Mouse (Mus musculus): Measurements from ENCODE around the gene Ublcp1. TPM values are rescaled to one million over a fixed set of nuclear protein-coding genes. Genes with fewer than 3 reads are reported as not detected.
A peak's percentile ranks its signal among the peaks of the same experiment; 100 is the strongest.

Ublcp1 gene
- polyA plus RNA-seq, 1 experiment from 2014 or later: 68.6 TPM

- DNase-seq (no peak), ATAC-seq (ENCODE audit: insufficient read depth) (no peak)
- TF ChIP-seq CTCF (IDR thresholded peaks at IDR 0.05; ENCODE audit: low read depth): no peak
- H3K4me1 ChIP-seq (ENCODE audit: insufficient read depth): no peaks in the 10 kb centered on the region
- no peaks in the 10 kb centered on the region for H3K9me3 ChIP-seq (ENCODE audit: low read depth, low read length)
- no peak overlapping the region for H3K4me3 ChIP-seq (ENCODE audit: low read depth, low read length)
- H3K4me2 ChIP-seq: no peak overlapping the region
- H3K27me3 ChIP-seq (ENCODE audit: insufficient read depth, low read length): no peaks in the 10 kb centered on the region
- H3K9ac ChIP-seq: no peak overlapping the region
- WGBS: 92% methylated on average over 1 of the region's 1 CpGs
- no peak overlapping the region for H3K27ac ChIP-seq (ENCODE audit: low read depth)
- no peaks in the 10 kb centered on the region for H3K36me3 ChIP-seq (ENCODE audit: insufficient read depth)
Measured at GRCm38 (mm10) chr11:44489117-44489516, 18.8 kb upstream of the Ublcp1 start.

- TF ChIP-seq CTCF (IDR thresholded peaks at IDR 0.05; ENCODE audit: low read depth): no peak
- WGBS: 88% methylated on average over 7 of the region's 7 CpGs
- Histone ChIP-seq H3K4me2 (no peak overlapping the region), H3K27me3 (ENCODE audit: insufficient read depth, low read length) (no peaks in the 10 kb centered on the region), H3K9me3 (ENCODE audit: low read depth, low read length) (no peaks in the 10 kb centered on the region), H3K4me3 (ENCODE audit: low read depth, low read length) (no peak overlapping the region), H3K36me3 (ENCODE audit: insufficient read depth) (no peaks in the 10 kb centered on the region), H3K27ac (ENCODE audit: low read depth) (no peak overlapping the region), H3K9ac (no peak overlapping the region), H3K4me1 (ENCODE audit: insufficient read depth) (no peaks in the 10 kb centered on the region)
- DNase-seq: no peak
- no peak for ATAC-seq (ENCODE audit: insufficient read depth)
Measured at GRCm38 (mm10) chr11:44485089-44485736, 14.9 kb upstream of the Ublcp1 start.

- TF ChIP-seq CTCF (IDR thresholded peaks at IDR 0.05; ENCODE audit: low read depth): no peak
- H3K9me3 ChIP-seq (ENCODE audit: low read depth, low read length): no peaks in the 10 kb centered on the region
- H3K4me3 ChIP-seq (ENCODE audit: low read depth, low read length): no peak overlapping the region
- H3K9ac ChIP-seq: no peak overlapping the region
- H3K4me1 ChIP-seq (ENCODE audit: insufficient read depth): no peaks in the 10 kb centered on the region
- H3K27me3 ChIP-seq (ENCODE audit: insufficient read depth, low read length): no peaks in the 10 kb centered on the region
- no peak for DNase-seq
- WGBS: 86% methylated on average over 6 of the region's 6 CpGs
- H3K27ac ChIP-seq (ENCODE audit: low read depth): no peak overlapping the region
- no peak overlapping the region for H3K4me2 ChIP-seq
- H3K36me3 ChIP-seq (ENCODE audit: insufficient read depth): no peaks in the 10 kb centered on the region
- ATAC-seq (ENCODE audit: insufficient read depth): no peak
Measured at GRCm38 (mm10) chr11:44480246-44480645, 9.9 kb upstream of the Ublcp1 start.

GRCm38 (mm10) chr11:44478382-44478781 lies 8.1 kb upstream of the Ublcp1 start:
- WGBS: 81% methylated on average over 4 of the region's 4 CpGs
- no peaks in the 10 kb centered on the region for H3K36me3 ChIP-seq (ENCODE audit: insufficient read depth)
- no peak overlapping the region for H3K9ac ChIP-seq
- H3K4me3 ChIP-seq (ENCODE audit: low read depth, low read length): no peak overlapping the region
- H3K4me1 ChIP-seq (ENCODE audit: insufficient read depth): no peaks in the 10 kb centered on the region
- DNase-seq (no peak), ATAC-seq (ENCODE audit: insufficient read depth) (no peak)
- no peaks in the 10 kb centered on the region for H3K27me3 ChIP-seq (ENCODE audit: insufficient read depth, low read length)
- H3K27ac ChIP-seq (ENCODE audit: low read depth): no peak overlapping the region
- TF ChIP-seq CTCF (IDR thresholded peaks at IDR 0.05; ENCODE audit: low read depth): no peak
- no peak overlapping the region for H3K4me2 ChIP-seq
- no peaks in the 10 kb centered on the region for H3K9me3 ChIP-seq (ENCODE audit: low read depth, low read length)

GRCm38 (mm10) chr11:44476445-44476844 lies 6.1 kb upstream of the Ublcp1 start:
- no peaks in the 10 kb centered on the region for H3K9me3 ChIP-seq (ENCODE audit: low read depth, low read length)
- no peaks in the 10 kb centered on the region for H3K27me3 ChIP-seq (ENCODE audit: insufficient read depth, low read length)
- H3K36me3 ChIP-seq (ENCODE audit: insufficient read depth): no peaks in the 10 kb centered on the region
- H3K4me2 ChIP-seq: no peak overlapping the region
- no peaks in the 10 kb centered on the region; the same call in 1 of the 2 replicates for H3K4me1 ChIP-seq (ENCODE audit: insufficient read depth)
- no peak overlapping the region for H3K4me3 ChIP-seq (ENCODE audit: low read depth, low read length)
- 68% methylated on average over 2 of the region's 2 CpGs for WGBS
- H3K9ac ChIP-seq: no peak overlapping the region
- no peak for TF ChIP-seq CTCF (IDR thresholded peaks at IDR 0.05; ENCODE audit: low read depth)
- no peak for DNase-seq
- no peak overlapping the region for H3K27ac ChIP-seq (ENCODE audit: low read depth)
- no peak for ATAC-seq (ENCODE audit: insufficient read depth)

- no peak for TF ChIP-seq CTCF (IDR thresholded peaks at IDR 0.05; ENCODE audit: low read depth)
- DNase-seq: no peak
- 65% methylated on average over 3 of the region's 3 CpGs for WGBS
- Histone ChIP-seq H3K27ac (ENCODE audit: low read depth) (no peak overlapping the region), H3K9ac (no peak overlapping the region), H3K4me2 (no peak overlapping the region), H3K4me1 (ENCODE audit: insufficient read depth) (no peaks in the 10 kb centered on the region; the same call in 1 of the 2 replicates), H3K4me3 (ENCODE audit: low read depth, low read length) (no peak overlapping the region), H3K36me3 (ENCODE audit: insufficient read depth) (no peaks in the 10 kb centered on the region), H3K27me3 (ENCODE audit: insufficient read depth, low read length) (no peaks in the 10 kb centered on the region), H3K9me3 (ENCODE audit: low read depth, low read length) (no peaks in the 10 kb centered on the region)
- no peak for ATAC-seq (ENCODE audit: insufficient read depth)
Measured at GRCm38 (mm10) chr11:44475467-44475866, 5.2 kb upstream of the Ublcp1 start.

- peak overlapping the region; percentile 91 for H3K9ac ChIP-seq
- no peak for TF ChIP-seq CTCF (IDR thresholded peaks at IDR 0.05; ENCODE audit: low read depth)
- 11% methylated on average over 4 of the region's 4 CpGs for WGBS
- no peak for DNase-seq
- ATAC-seq (ENCODE audit: insufficient read depth): no peak
- H3K4me3 ChIP-seq (ENCODE audit: low read depth, low read length): peak overlapping the region; percentile 91
- no peaks in the 10 kb centered on the region; the same call in 1 of the 2 replicates for H3K4me1 ChIP-seq (ENCODE audit: insufficient read depth)
- H3K27ac ChIP-seq (ENCODE audit: low read depth): peak overlapping the region; percentile 95
- no peaks in the 10 kb centered on the region for H3K9me3 ChIP-seq (ENCODE audit: low read depth, low read length)
- H3K27me3 ChIP-seq (ENCODE audit: insufficient read depth, low read length): no peaks in the 10 kb centered on the region
- H3K4me2 ChIP-seq: peak overlapping the region; percentile 88
- no peaks in the 10 kb centered on the region for H3K36me3 ChIP-seq (ENCODE audit: insufficient read depth)
Measured at GRCm38 (mm10) chr11:44471337-44471995, 1.2 kb upstream of the Ublcp1 start.

Measured in lung, embryonic 14.5 days (tissue).